Mouse (Mus musculus) splenic B cell, adult 2 months (primary cell): ENCODE measurements around the gene Nrip1.

Source experiments
- DNase-seq: peaks from one replicate; pipeline ENCODE4 v3.0.0-alpha.2; 2011; ENCODE audit warnings: low read depth, low spot score
- H3K27me3 ChIP-seq: 2 replicates; pipeline ENCODE4 v1.6.1; 2012; ENCODE audit warnings: mild to moderate bottlenecking, low read length, moderate library complexity, mixed read lengths; ENCODE audit not compliant: control insufficient read depth, poor library complexity, insufficient read depth, severe bottlenecking
- H3K36me3 ChIP-seq: 2 replicates; pipeline ENCODE4 v1.6.1; 2012; ENCODE audit warnings: mild to moderate bottlenecking, low read length, moderate library complexity, mixed read lengths; ENCODE audit not compliant: control insufficient read depth, poor library complexity, insufficient read depth, severe bottlenecking

Gene Nrip1

GRCm38 (mm10) chr16:76275584-76275983 is 98.0 kb downstream of the Nrip1 start:
- DNase-seq: no peak
- Histone ChIP-seq H3K27me3 (no peaks in the 10 kb centered on the region), H3K36me3 (no peaks in the 10 kb centered on the region)

GRCm38 (mm10) chr16:76275166-76275565 is 98.5 kb downstream of the Nrip1 start:
- no peaks in the 10 kb centered on the region for H3K27me3 ChIP-seq
- no peak for DNase-seq
- no peaks in the 10 kb centered on the region for H3K36me3 ChIP-seq

- no peak for DNase-seq
- Histone ChIP-seq H3K27me3 (no peaks in the 10 kb centered on the region), H3K36me3 (no peaks in the 10 kb centered on the region)
These were observed 106.9 kb downstream of the Nrip1 start for GRCm38 (mm10) chr16:76266635-76267268.

- H3K36me3 ChIP-seq: no peaks in the 10 kb centered on the region
- no peak for DNase-seq
- H3K27me3 ChIP-seq: no peaks in the 10 kb centered on the region
These were observed 107.8 kb downstream of the Nrip1 start for GRCm38 (mm10) chr16:76265874-76266273.

GRCm38 (mm10) chr16:76265301-76265700 is 108.3 kb downstream of the Nrip1 start:
- Histone ChIP-seq H3K36me3 (no peaks in the 10 kb centered on the region), H3K27me3 (no peaks in the 10 kb centered on the region)
- DNase-seq: no peak

GRCm38 (mm10) chr16:76263393-76263792 is 110.2 kb downstream of the Nrip1 start:
- no peaks in the 10 kb centered on the region for H3K36me3 ChIP-seq
- H3K27me3 ChIP-seq: no peaks in the 10 kb centered on the region
- DNase-seq: no peak

GRCm38 (mm10) chr16:76260296-76260695 is 113.3 kb downstream of the Nrip1 start:
- no peak for DNase-seq
- no peaks in the 10 kb centered on the region for H3K36me3 ChIP-seq
- H3K27me3 ChIP-seq: no peaks in the 10 kb centered on the region

- Histone ChIP-seq H3K36me3 (no peaks in the 10 kb centered on the region), H3K27me3 (no peaks in the 10 kb centered on the region)
- DNase-seq: no peak
These were observed 121.8 kb downstream of the Nrip1 start for GRCm38 (mm10) chr16:76251826-76252225.

- no peak for DNase-seq
- Histone ChIP-seq H3K36me3 (no peaks in the 10 kb centered on the region), H3K27me3 (no peaks in the 10 kb centered on the region)
These were observed 124.1 kb downstream of the Nrip1 start for GRCm38 (mm10) chr16:76249345-76250091.

- no peak for DNase-seq
- no peaks in the 10 kb centered on the region for H3K27me3 ChIP-seq
- H3K36me3 ChIP-seq: no peaks in the 10 kb centered on the region
These were observed 130.8 kb downstream of the Nrip1 start for GRCm38 (mm10) chr16:76242850-76243249.

- Histone ChIP-seq H3K27me3 (no peaks in the 10 kb centered on the region), H3K36me3 (no peaks in the 10 kb centered on the region)
- no peak for DNase-seq
These were observed 132.4 kb downstream of the Nrip1 start for GRCm38 (mm10) chr16:76241266-76241665.

- H3K27me3 ChIP-seq: no peaks in the 10 kb centered on the region
- no peak for DNase-seq
- no peaks in the 10 kb centered on the region for H3K36me3 ChIP-seq
These were observed 134.3 kb downstream of the Nrip1 start for GRCm38 (mm10) chr16:76239353-76239752.

GRCm38 (mm10) chr16:76238784-76239183 is 134.8 kb downstream of the Nrip1 start:
- Histone ChIP-seq H3K27me3 (no peaks in the 10 kb centered on the region), H3K36me3 (no peaks in the 10 kb centered on the region)
- DNase-seq: no peak
